Mouse (Mus musculus) ES-E14 (cell line): ENCODE results near the gene Prune1. TPM values are rescaled to one million over a fixed set of nuclear protein-coding genes. Genes with fewer than 3 reads are reported as not detected.

Experiments used
- DNase-seq: peaks from one replicate; pipeline ENCODE4 v3.0.0-alpha.2; 2013; ENCODE audit warnings: low read depth, low spot score
- H3K27ac ChIP-seq: 2 replicates; pipeline ENCODE4 v1.5.1; 2012; ENCODE audit warnings: low read depth, mild to moderate bottlenecking, low read length, moderate library complexity, mixed read lengths; ENCODE audit not compliant: poor library complexity, insufficient read depth, severe bottlenecking
- H3K36me3 ChIP-seq: 2 replicates; pipeline ENCODE4 v1.6.1; 2012; ENCODE audit warnings: mild to moderate bottlenecking, low read length, moderate library complexity, mixed read lengths; ENCODE audit not compliant: control insufficient read depth, poor library complexity, insufficient read depth, severe bottlenecking
- H3K4me1 ChIP-seq, 2 experiments: fragments of 150-350 bp in 1 of 2; sonication (generic) in 1 of 2; 2 replicates each; pipeline ENCODE4 v1.6.1; 2012; ENCODE audit warnings: low read length in 2 of 2, mild to moderate bottlenecking in 1 of 2, mixed read lengths in 1 of 2; ENCODE audit not compliant: control insufficient read depth in 2 of 2, insufficient read depth in 2 of 2, poor library complexity in 1 of 2
- H3K4me3 ChIP-seq, 2 experiments: fragments of 150-350 bp in 1 of 2; sonication (generic) in 1 of 2; 2 replicates each; pipeline ENCODE4 v1.5.1; 2012; ENCODE audit warnings: low read length in 2 of 2, low read depth in 1 of 2, mild to moderate bottlenecking in 1 of 2, mixed read lengths in 1 of 2; ENCODE audit not compliant: insufficient read depth in 1 of 2, poor library complexity in 1 of 2, severe bottlenecking in 1 of 2
- H3K9ac ChIP-seq: 2 replicates; pipeline ENCODE4 v1.6.1; 2012; ENCODE audit warnings: low read depth, mild to moderate bottlenecking, low read length, mixed read lengths; ENCODE audit not compliant: poor library complexity, insufficient read depth, severe bottlenecking
- H3K9me3 ChIP-seq: fragments of 150-350 bp; sonication (generic); 2 replicates; pipeline ENCODE4 v1.6.1; 2012; ENCODE audit warnings: low read depth, mild to moderate bottlenecking, low read length; ENCODE audit not compliant: control insufficient read depth, insufficient read depth
- CHD2 ChIP-seq: IDR thresholded peaks from 2 replicates; pipeline ENCODE4 v1.6.1; 2014; ENCODE audit warnings: mild to moderate bottlenecking, low read depth, low read length, inconsistent platforms
- HCFC1 ChIP-seq: IDR thresholded peaks from 2 replicates; pipeline ENCODE4 v1.6.1; 2012; ENCODE audit warnings: low read length, inconsistent platforms, borderline replicate concordance; ENCODE audit not compliant: insufficient read depth
- MAFK ChIP-seq: IDR thresholded peaks from 2 replicates; pipeline ENCODE4 v1.6.1; 2014; ENCODE audit warnings: mild to moderate bottlenecking, low read depth, low read length, inconsistent platforms; ENCODE audit not compliant: insufficient read depth
- ZC3H11A ChIP-seq: IDR thresholded peaks from 2 replicates; pipeline ENCODE4 v1.6.1; 2012; ENCODE audit warnings: low read depth, mild to moderate bottlenecking, inconsistent platforms, low read length, borderline replicate concordance
- ZNF384 ChIP-seq: IDR thresholded peaks from 2 replicates; pipeline ENCODE4 v1.6.1; 2012; ENCODE audit warnings: low read depth, low read length, inconsistent platforms
- in situ Hi-C, 2 experiments: fragments of 600-800 bp; cut with MboI; formaldehyde crosslinking; loops; one replicate each; pipeline ENCODE4 v1.15.1; 2025; ENCODE audit warnings: low sequenced_read_pairs in 2 of 2, inconsistent platforms in 1 of 2; ENCODE audit not compliant: unreplicated experiment in 2 of 2
- total RNA-seq: library from RNA; depleted of rRNA; stranded (reverse); fragments of 300-350 nt; gene quantifications from 2 replicates; pipeline ENCODE4 v1.2.3, GENCODE M21; 2012

The Prune1 gene
- total RNA-seq, 1 experiment, result 26.4 TPM

DNA sequence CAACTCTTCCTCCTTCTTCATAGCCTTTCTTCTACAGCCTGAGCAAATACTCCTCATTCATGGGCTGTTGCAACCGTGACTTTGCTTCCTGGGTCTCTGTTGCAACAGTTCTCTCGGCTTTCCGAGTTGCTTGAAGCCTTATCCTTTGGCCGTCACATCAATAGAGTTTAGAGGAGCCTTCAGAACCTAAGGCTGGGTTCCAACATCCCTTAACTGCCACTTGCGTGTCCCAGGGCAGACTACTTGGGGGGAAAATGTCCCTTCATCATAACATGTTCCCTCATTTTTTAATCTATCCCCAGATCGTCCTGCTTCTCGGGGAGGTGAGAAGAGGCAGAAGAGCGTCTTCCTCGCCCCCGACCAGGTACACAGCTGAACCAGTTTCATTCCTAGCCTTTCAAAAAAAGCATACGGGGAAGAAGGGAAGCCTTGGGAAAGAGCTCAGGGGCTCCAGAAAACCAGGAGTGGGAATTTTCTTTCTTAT lies 547 bp upstream of the Prune1 start:
- H3K9ac ChIP-seq, result peak overlapping the region; percentile 77
- in situ Hi-C loops, result no loop called here
- TF ChIP-seq CHD2, result no peak
- no peak for TF ChIP-seq HCFC1
- no peak for TF ChIP-seq ZNF384
- no peak for TF ChIP-seq MAFK
- TF ChIP-seq ZC3H11A, result no peak
- H3K27ac ChIP-seq, result peak overlapping the region; percentile 70; the same call in 1 of the 2 replicates
- no peak for DNase-seq
- no peaks in the 10 kb centered on the region for H3K9me3 ChIP-seq
- H3K4me1 ChIP-seq, result peaks cover 2 to 9% of the 10 kb centered on the region in 2 experiments; a peak in 3 of 4 replicates
- peak overlapping the region; percentile 82 to 94 for H3K4me3 ChIP-seq
- no peaks in the 10 kb centered on the region for H3K36me3 ChIP-seq

GRCm38 (mm10) chr3:95280747-95281146 lies 1.1 kb downstream of the Prune1 start:
- in situ Hi-C loops, result no loop called here
- peaks cover 6 to 8% of the 10 kb centered on the region in 2 experiments; a peak in 3 of 4 replicates for H3K4me1 ChIP-seq
- peak overlapping the region; percentile 94 to 98 for H3K4me3 ChIP-seq
- H3K27ac ChIP-seq, result no peak overlapping the region
- TF ChIP-seq CHD2, result no peak
- H3K36me3 ChIP-seq, result no peaks in the 10 kb centered on the region
- no peak for DNase-seq
- peak overlapping the region; percentile 93 for H3K9ac ChIP-seq
- H3K9me3 ChIP-seq, result no peaks in the 10 kb centered on the region

DNA sequence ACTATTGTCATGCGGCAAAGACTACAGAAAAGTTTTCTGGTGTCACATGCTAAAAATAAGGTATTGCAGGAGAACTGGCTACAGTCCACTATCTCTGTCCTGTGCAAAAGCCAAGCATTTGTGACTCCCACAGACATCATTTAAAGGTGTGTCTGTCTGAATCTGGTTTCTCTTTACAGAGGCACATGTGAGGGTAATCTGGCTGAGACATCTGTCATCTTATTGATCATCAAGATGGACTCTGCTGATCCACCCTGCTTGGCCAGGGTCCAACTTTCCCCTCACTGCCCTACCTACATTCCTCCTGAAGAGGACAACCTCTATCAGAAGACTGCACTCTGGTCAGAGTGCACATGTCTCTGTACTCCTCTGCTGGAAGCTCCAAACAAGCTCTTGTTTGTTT lies 4.7 kb downstream of the Prune1 start:
- peaks cover 6 to 12% of the 10 kb centered on the region in 2 experiments; a peak in 2 of 4 replicates for H3K4me1 ChIP-seq
- H3K27ac ChIP-seq, result no peak overlapping the region; the same call in 1 of the 2 replicates
- TF ChIP-seq CHD2, result no peak
- no peak for TF ChIP-seq ZNF384
- TF ChIP-seq MAFK, result no peak
- TF ChIP-seq HCFC1, result no peak
- TF ChIP-seq ZC3H11A, result no peak
- peaks cover 3% of the 10 kb centered on the region; the same call in 1 of the 2 replicates for H3K36me3 ChIP-seq
- H3K9ac ChIP-seq, result no peak overlapping the region; the same call in 1 of the 2 replicates
- H3K4me3 ChIP-seq, result no peak overlapping the region
- in situ Hi-C loops, result no loop called here
- no peaks in the 10 kb centered on the region for H3K9me3 ChIP-seq
- no peak for DNase-seq

- Histone ChIP-seq H3K27ac (no peak overlapping the region; the same call in 1 of the 2 replicates), H3K9me3 (no peaks in the 10 kb centered on the region), H3K4me3 (no peak overlapping the region), H3K9ac (no peak overlapping the region), H3K4me1 (peaks cover 8 to 17% of the 10 kb centered on the region in 2 experiments; a peak in 3 of 4 replicates), H3K36me3 (peaks cover 3% of the 10 kb centered on the region; the same call in 1 of the 2 replicates)
- DNase-seq, result no peak
- in situ Hi-C loops, result no loop called here
- TF ChIP-seq CHD2, result no peak
- no peak for TF ChIP-seq HCFC1
- no peak for TF ChIP-seq MAFK
- no peak for TF ChIP-seq ZNF384
- TF ChIP-seq ZC3H11A, result no peak
Measured at GRCm38 (mm10) chr3:95276428-95276934, 5.4 kb downstream of the Prune1 start.
